Mouse (Mus musculus) liver, embryonic 13.5 days (tissue): ENCODE results near the gene Rad51b. TPM values are rescaled to one million over a fixed set of nuclear protein-coding genes. Genes with fewer than 3 reads are reported as not detected.
A peak's percentile ranks its signal among the peaks of the same experiment; 100 is the strongest.

Source experiments
- ATAC-seq: fragments of 200-750 bp; cut with Nextera tagmentation; 2 replicates; pipeline ENCODE4 v1.8.0; 2017; ENCODE audit warnings: low read depth, mild to moderate bottlenecking, moderate number of reproducible peaks, moderate library complexity
- DNase-seq: peaks from one replicate; pipeline ENCODE4 v3.0.0; 2022
- H3K27ac ChIP-seq: fragments of 300-500 bp; sonication (generic); 2 replicates; pipeline ENCODE4 v1.5.1; 2015; ENCODE audit warnings: moderate library complexity, mild to moderate bottlenecking, inconsistent platforms
- H3K27me3 ChIP-seq: fragments of 300-500 bp; sonication (generic); 2 replicates; pipeline ENCODE4 v1.6.1; 2015; ENCODE audit warnings: mild to moderate bottlenecking, inconsistent platforms
- H3K36me3 ChIP-seq: fragments of 300-500 bp; sonication (generic); 2 replicates; pipeline ENCODE4 v1.6.1; 2015; ENCODE audit warnings: mild to moderate bottlenecking, inconsistent platforms
- H3K4me1 ChIP-seq: fragments of 300-500 bp; sonication (generic); replicated peaks from 2 replicates; pipeline ENCODE4 v1.6.1; 2015; ENCODE audit warnings: inconsistent platforms
- H3K4me2 ChIP-seq: fragments of 300-500 bp; sonication (generic); 2 replicates; pipeline ENCODE4 v1.6.1; 2015; ENCODE audit warnings: inconsistent platforms, mild to moderate bottlenecking, moderate library complexity
- H3K4me3 ChIP-seq: fragments of 300-500 bp; sonication (generic); replicated peaks from 2 replicates; pipeline ENCODE4 v1.5.1; 2015; ENCODE audit warnings: mild to moderate bottlenecking, inconsistent platforms
- H3K9ac ChIP-seq: fragments of 300-500 bp; sonication (generic); 2 replicates; pipeline ENCODE4 v1.6.1; 2015; ENCODE audit warnings: mild to moderate bottlenecking, inconsistent platforms
- H3K9me3 ChIP-seq: fragments of 300-500 bp; sonication (generic); replicated peaks from 2 replicates; pipeline ENCODE4 v1.6.1; 2016; ENCODE audit warnings: inconsistent platforms
- WGBS: fragments of 180-500 bp; shearing (Covaris S2); methylation state at CpG from one replicate; pipeline ENCODE4 v1.1.7; 2015; ENCODE audit not compliant: insufficient replicate concordance; 5-methylcytosine and 5-hydroxymethylcytosine counted together
- polyA plus RNA-seq: library from polyadenylated mRNA; unstranded; fragments of >200 nt; fragmentation: Nextera tagmentation; extraction: Ambion mirVana; gene quantifications from 2 replicates; pipeline ENCODE4 v1.2.1, GENCODE M21; 2015

The Rad51b gene
- polyA plus RNA-seq, 1 experiment from 2014 or later = 5.5 TPM

DNA sequence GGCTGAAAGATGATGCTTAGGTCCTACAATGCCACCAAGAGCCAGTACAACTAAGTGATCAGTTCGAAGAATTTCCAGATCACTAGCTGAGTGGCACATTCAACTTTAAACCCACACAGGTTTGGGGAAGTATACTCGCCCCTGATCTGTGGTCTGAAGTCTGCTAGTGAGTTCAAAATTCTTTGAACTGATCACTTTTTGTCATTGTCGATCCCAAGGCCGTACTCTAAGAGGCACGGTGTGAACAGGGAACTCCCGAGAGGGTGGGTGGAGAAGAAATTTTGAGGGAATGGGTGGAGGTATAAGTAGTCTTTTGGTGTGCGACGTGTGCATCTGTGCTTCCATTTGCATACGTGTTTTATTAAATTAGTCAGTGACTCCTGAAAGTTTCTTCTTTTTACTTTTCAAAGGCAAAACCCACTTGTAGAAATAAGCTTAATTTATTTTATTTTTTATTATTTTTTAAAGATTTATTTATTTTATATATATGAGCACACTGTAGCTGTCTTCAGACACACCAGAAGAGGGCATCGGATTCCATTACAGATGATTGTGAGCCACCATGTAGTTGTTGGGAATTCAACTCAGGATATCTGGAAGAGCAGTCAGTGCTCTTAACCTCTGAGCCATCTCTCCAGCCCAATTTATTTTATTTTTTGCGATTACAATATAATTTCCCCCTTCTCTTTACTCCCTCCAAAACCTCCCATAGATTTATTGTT lies 443.0 kb downstream of the Rad51b start:
- Histone ChIP-seq H3K27ac (no peak overlapping the region), H3K9me3 (no peaks in the 10 kb centered on the region), H3K4me1 (no peaks in the 10 kb centered on the region), H3K27me3 (no peaks in the 10 kb centered on the region), H3K36me3 (no peaks in the 10 kb centered on the region), H3K4me3 (no peak overlapping the region), H3K9ac (no peak overlapping the region), H3K4me2 (no peak overlapping the region)
- 66% methylated on average over 11 of the region's 11 CpGs for WGBS
- DNase-seq (no peak), ATAC-seq (no peak)

DNA sequence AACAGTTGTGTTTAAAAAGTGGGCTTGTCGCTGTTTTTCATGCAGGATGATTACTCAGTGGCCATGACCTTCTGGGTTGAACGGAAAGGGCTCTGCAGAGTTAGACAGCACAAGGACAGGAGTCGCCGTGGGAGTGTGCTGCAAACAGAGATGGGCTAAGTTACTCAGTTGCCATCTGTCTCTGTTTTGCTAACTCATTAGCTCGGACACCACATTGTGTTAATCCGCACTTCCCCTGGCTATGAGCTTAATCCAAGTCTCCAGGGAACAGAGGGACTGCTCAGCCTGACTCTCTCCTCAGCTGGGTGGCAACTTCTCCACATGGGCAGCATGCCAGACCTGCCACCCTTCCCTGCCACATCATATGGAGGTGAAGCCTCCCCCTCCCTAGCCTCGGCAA lies 445.1 kb downstream of the Rad51b start:
- no peak overlapping the region for H3K4me2 ChIP-seq
- no peaks in the 10 kb centered on the region for H3K27me3 ChIP-seq
- DNase-seq (no peak), ATAC-seq (0 out of 2 replicates have a peak, but pooled peaks have one; percentile 23)
- no peak overlapping the region for H3K27ac ChIP-seq
- no peak overlapping the region for H3K4me3 ChIP-seq
- H3K9ac ChIP-seq = no peak overlapping the region
- WGBS = 61% methylated on average over 7 of the region's 7 CpGs
- no peaks in the 10 kb centered on the region for H3K9me3 ChIP-seq
- no peaks in the 10 kb centered on the region for H3K4me1 ChIP-seq
- no peaks in the 10 kb centered on the region for H3K36me3 ChIP-seq

DNA sequence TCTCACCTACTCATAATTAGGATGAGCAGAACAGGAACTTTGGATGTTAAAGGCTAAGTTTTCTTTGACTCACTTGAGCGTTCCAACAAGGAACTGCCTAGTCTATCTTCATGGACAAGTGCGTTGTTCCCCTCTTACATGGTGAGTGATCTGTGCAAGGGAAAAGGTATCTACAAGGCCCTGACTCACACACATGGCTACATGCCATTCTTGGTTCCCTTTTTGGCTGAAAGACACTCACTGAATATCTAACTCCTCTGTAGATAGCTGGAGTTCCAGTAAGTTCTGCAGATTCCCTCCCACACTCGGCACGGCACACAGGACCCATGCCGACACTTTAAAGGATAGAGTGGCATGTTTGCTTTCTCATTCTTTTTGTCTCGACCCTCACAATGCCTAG lies 447.0 kb downstream of the Rad51b start:
- no peak overlapping the region for H3K4me3 ChIP-seq
- no peaks in the 10 kb centered on the region for H3K4me1 ChIP-seq
- ATAC-seq = no peak
- no peaks in the 10 kb centered on the region for H3K27me3 ChIP-seq
- no peaks in the 10 kb centered on the region for H3K9me3 ChIP-seq
- no peaks in the 10 kb centered on the region for H3K36me3 ChIP-seq
- 75% methylated on average over 6 of the region's 6 CpGs for WGBS
- no peak for DNase-seq
- H3K27ac ChIP-seq = no peak overlapping the region
- no peak overlapping the region for H3K4me2 ChIP-seq
- no peak overlapping the region for H3K9ac ChIP-seq

DNA sequence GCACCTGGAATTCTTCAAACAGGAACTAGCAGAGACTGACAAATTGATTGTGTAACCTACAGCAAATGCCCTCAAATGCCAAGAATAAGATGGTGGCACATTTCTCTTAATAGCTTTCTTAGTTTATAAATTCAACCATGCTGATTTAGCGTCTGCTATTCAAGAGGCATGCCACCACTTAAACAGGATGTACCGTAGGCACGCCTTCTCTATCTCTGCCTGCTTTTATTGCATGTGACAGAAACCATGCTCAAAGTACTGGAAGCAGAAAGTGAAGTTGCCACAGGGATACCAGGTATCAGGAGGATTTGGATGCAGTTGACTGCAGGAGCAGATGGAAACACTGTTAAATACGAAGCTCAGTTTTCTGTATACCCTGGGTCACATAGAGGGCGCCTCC lies 448.1 kb downstream of the Rad51b start:
- Histone ChIP-seq H3K9ac (no peak overlapping the region), H3K4me1 (peaks cover 5% of the 10 kb centered on the region; the same call in 1 of the 2 replicates), H3K9me3 (no peaks in the 10 kb centered on the region), H3K4me3 (no peak overlapping the region), H3K4me2 (no peak overlapping the region), H3K27me3 (no peaks in the 10 kb centered on the region), H3K27ac (no peak overlapping the region), H3K36me3 (no peaks in the 10 kb centered on the region)
- ATAC-seq (no peak), DNase-seq (no peak)
- WGBS = 75% methylated on average over 5 of the region's 5 CpGs

DNA sequence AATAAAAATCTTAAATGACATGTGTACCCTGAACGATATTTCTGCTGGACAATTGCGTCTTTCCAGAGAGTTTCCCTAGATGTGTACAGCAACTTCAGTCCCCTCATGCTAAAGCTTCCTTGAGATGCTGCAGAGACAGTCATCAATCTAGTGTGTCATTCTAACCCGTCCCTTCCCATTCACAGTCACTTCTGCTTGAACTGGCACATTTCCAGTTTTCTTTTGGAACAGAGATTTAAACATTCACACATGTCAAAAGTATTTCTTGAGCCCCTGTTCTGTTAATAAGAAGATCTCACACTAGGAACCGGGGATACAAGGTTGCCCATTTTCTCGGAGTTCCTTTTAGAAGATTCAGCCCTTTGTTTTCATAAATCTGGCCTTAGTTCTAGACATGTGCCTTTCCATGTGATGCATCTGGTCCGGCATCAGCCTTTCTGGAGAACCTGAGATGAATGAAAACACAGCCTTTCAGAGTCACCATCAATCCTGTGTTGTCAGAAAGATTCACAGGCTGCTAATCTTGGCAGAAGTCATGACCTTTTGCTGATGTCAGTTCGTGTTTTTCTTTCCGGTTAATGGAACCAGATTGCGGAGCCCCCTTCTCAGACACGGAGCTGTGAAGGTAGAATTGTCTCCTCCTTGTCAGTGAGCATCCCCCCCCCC lies 448.9 kb downstream of the Rad51b start:
- Histone ChIP-seq H3K27me3 (no peaks in the 10 kb centered on the region), H3K27ac (no peak overlapping the region), H3K4me3 (no peak overlapping the region), H3K4me1 (peaks cover 11% of the 10 kb centered on the region), H3K4me2 (no peak overlapping the region), H3K9ac (no peak overlapping the region), H3K9me3 (no peaks in the 10 kb centered on the region), H3K36me3 (no peaks in the 10 kb centered on the region)
- WGBS = 68% methylated on average over 10 of the region's 10 CpGs
- no peak for DNase-seq
- no peak for ATAC-seq

DNA sequence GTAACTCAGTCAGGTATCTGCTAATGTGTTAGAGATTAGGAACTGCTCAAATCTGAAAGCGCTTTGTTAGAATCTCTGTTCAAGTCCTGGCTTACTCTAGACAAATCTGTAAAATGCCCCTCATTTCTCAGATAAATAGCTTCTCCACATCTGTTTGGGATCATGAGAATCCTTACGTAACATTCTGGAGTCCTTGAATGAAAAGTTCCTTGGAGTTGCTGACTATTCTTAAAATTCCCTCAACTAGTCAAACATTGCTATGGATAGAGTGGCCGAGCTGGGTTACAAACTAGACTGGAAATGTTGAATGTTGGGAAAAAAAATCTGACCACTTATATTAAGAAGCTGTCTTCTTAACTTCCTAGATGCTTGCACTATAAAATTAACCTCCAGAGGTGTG lies 450.5 kb downstream of the Rad51b start:
- H3K27me3 ChIP-seq = no peaks in the 10 kb centered on the region
- H3K4me2 ChIP-seq = no peak overlapping the region
- H3K27ac ChIP-seq = no peak overlapping the region
- DNase-seq (no peak), ATAC-seq (no peak)
- no peak overlapping the region for H3K4me3 ChIP-seq
- H3K9me3 ChIP-seq = no peaks in the 10 kb centered on the region
- WGBS = 80% methylated on average over 3 of the region's 3 CpGs
- peaks cover 19% of the 10 kb centered on the region for H3K4me1 ChIP-seq
- H3K9ac ChIP-seq = no peak overlapping the region
- no peaks in the 10 kb centered on the region for H3K36me3 ChIP-seq

DNA sequence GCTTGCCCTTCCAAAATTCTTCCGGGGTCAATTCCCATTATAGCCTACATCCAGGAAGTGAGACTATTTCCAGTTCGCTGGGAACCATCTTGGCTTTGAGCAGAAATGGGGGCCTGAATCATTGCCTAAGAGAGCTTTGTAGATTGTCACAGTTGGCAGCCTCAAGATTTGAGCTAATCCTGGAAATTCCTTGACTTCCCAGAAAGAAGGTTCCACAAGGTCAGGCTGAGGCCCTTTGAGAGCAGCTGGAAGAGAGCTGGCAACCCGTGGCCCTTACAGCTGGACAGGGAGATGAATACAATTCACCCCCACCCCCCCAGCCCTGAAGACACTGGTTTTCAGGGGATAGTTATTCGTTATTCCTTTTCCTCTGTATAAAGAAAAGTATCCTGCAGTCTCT lies 451.8 kb downstream of the Rad51b start:
- peaks cover 19% of the 10 kb centered on the region for H3K4me1 ChIP-seq
- 59% methylated on average over 4 of the region's 4 CpGs for WGBS

DNA sequence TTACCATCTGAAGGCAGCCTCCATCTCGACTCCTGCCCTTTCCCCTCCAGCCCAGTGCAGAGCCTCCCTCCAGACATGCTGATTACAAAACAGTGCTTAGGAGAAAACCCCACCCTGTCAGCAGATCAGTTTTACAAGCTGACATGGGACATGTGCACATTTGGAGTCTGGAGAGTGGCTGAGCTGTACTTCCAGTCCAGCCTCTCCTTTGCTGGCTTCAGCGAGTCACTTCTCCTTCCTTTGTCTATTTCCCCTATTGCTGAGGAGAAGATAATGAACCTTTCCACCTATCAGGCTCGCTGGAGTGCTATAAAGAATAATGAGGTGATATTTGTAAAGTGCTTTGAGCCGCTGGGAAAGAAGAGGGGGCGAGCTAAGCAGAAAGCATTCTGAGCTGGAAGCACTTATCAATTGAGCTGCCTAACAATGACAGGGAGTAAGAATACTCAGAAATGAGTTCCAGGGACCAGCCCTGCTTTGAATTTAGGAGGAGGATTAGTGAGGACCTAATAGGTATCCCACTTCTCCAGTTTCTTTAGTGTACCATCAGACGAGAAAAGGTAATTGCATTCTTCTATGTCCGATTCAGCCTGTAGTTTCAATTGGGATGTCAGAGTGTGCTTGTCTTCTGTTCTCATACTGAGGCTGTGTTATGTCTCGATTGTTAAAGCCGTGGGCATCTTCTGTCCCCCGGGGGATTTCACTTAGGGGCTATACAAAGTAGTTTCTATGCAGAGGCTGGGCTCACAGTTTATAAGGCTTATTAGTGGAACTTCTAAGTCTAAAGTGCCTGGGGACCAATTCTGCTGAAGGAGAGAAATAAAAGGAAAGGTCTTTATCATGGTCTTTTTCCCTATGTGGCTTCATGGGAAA lies 453.4 kb downstream of the Rad51b start:
- ATAC-seq (0 out of 2 replicates have a peak, but pooled peaks have one; percentile 26), DNase-seq (no peak)
- no peak overlapping the region for H3K4me3 ChIP-seq
- WGBS = 46% methylated on average over 10 of the region's 10 CpGs
- no peak overlapping the region for H3K4me2 ChIP-seq
- no peaks in the 10 kb centered on the region for H3K27me3 ChIP-seq
- H3K9ac ChIP-seq = no peak overlapping the region
- 0 out of 2 replicates have a peak overlapping the region, but pooled peaks have one; percentile 11 for H3K27ac ChIP-seq
- peaks cover 19% of the 10 kb centered on the region for H3K4me1 ChIP-seq
- no peaks in the 10 kb centered on the region for H3K36me3 ChIP-seq
- H3K9me3 ChIP-seq = no peaks in the 10 kb centered on the region

More for the DNA sequence above, 451.8 kb downstream of the Rad51b start:
- Histone ChIP-seq H3K4me2 (no peak overlapping the region), H3K4me3 (no peak overlapping the region), H3K9ac (no peak overlapping the region), H3K36me3 (no peaks in the 10 kb centered on the region), H3K9me3 (no peaks in the 10 kb centered on the region), H3K27ac (no peak overlapping the region), H3K27me3 (no peaks in the 10 kb centered on the region)
- ATAC-seq = no peak
- no peak for DNase-seq

DNA sequence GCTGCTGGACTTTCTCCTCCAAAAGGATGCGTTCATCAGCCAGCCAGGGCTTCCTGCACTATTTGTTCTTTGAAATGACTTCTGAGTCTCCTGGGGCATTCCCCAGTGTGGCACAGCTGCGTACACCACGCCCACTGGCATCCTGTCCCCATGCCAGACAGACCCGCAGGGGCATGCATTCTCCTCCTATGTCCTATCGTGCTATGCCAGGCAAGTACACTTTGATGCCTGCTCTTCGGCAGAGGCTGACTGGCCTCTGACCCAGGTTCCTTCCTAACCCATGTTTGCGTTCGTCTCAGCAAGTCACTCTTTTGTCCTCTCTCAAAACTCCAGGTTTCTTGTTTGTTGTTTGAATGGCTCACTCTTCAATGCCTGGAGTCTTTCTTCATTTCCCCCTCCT lies 454.7 kb downstream of the Rad51b start:
- Histone ChIP-seq H3K4me3 (no peak overlapping the region), H3K4me1 (peaks cover 19% of the 10 kb centered on the region), H3K9me3 (no peaks in the 10 kb centered on the region), H3K27ac (no peak overlapping the region), H3K27me3 (no peaks in the 10 kb centered on the region), H3K4me2 (no peak overlapping the region), H3K36me3 (no peaks in the 10 kb centered on the region), H3K9ac (no peak overlapping the region)
- no peak for DNase-seq
- no peak for ATAC-seq
- WGBS = 55% methylated on average over 8 of the region's 8 CpGs

DNA sequence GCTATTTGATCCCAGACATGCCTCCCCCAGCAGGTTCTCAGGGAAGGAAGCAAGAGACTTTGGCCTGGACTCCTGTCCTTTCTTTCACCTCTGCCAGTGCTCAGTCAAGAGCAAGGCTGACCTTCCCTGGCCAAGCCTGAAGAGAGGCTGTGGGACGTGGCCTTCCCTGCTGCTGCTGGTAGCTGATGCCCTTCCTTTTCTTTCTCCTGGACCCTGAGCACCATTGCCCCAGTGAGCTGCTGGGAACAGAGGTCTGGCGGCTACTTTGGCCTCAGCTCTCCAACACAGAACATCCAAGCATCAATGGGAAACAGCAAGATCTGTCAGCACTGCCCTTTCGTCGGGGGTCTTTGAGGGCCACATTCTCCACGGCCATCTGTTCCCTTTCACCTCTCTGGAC lies 455.1 kb downstream of the Rad51b start:
- H3K4me3 ChIP-seq = no peak overlapping the region
- no peak overlapping the region for H3K27ac ChIP-seq
- H3K27me3 ChIP-seq = no peaks in the 10 kb centered on the region
- no peaks in the 10 kb centered on the region for H3K9me3 ChIP-seq
- H3K9ac ChIP-seq = no peak overlapping the region
- H3K4me1 ChIP-seq = peaks cover 19% of the 10 kb centered on the region
- DNase-seq (no peak), ATAC-seq (no peak)
- H3K4me2 ChIP-seq = no peak overlapping the region
- H3K36me3 ChIP-seq = no peaks in the 10 kb centered on the region
- WGBS = 64% methylated on average over 5 of the region's 5 CpGs

DNA sequence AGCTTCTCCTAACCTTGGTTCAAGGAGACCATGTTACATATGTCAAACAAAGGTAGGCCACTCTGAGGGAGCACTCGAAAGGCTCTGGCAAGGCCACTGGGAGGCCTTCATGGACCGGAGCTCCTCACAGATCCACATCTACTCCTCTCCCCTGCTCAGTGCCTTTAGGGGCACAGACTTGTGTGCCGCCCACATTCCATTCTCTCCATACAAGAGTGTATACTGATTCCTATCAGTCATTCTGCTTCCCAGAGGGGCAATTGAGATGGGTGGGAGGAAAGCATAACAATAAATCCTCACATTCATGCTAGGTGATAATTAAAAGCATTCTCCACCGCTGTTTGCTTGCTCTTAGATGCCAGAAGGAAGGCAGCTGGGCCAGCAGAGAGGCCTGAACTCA lies 458.5 kb downstream of the Rad51b start:
- DNase-seq (no peak), ATAC-seq (no peak)
- no peaks in the 10 kb centered on the region for H3K36me3 ChIP-seq
- 81% methylated on average over 4 of the region's 4 CpGs for WGBS
- no peak overlapping the region for H3K27ac ChIP-seq
- no peaks in the 10 kb centered on the region for H3K27me3 ChIP-seq
- no peak overlapping the region for H3K9ac ChIP-seq
- H3K9me3 ChIP-seq = no peaks in the 10 kb centered on the region
- no peak overlapping the region for H3K4me3 ChIP-seq
- no peak overlapping the region for H3K4me2 ChIP-seq
- H3K4me1 ChIP-seq = peaks cover 20% of the 10 kb centered on the region
